Mouse (Mus musculus) lung, adult 2 months (tissue): ENCODE results near the gene Dagla.

Experiments
- CTCF ChIP-seq: fragments of 200-500 bp; IDR thresholded peaks from 2 replicates; pipeline ENCODE4 v1.5.1; 2011; ENCODE audit warnings: mild to moderate bottlenecking, low read length, control low read depth; ENCODE audit not compliant: insufficient read depth
- POLR2A ChIP-seq: fragments of 200-500 bp; IDR thresholded peaks from 2 replicates; pipeline ENCODE4 v1.6.1; 2011; ENCODE audit warnings: low read depth, mild to moderate bottlenecking, control low read depth, low read length, borderline replicate concordance; ENCODE audit errors: extremely low read depth

GRCm38 (mm10) chr19:10235784-10236565 is 68.7 kb downstream of the Dagla start:
- TF ChIP-seq CTCF (no peak), POLR2A (no peak)
